Mouse (Mus musculus) hindbrain, embryonic 14.5 days (tissue): ENCODE measurements around the gene Prickle2. TPM values are rescaled to one million over a fixed set of nuclear protein-coding genes. Genes with fewer than 3 reads are reported as not detected.

Experiments
- ATAC-seq: fragments of 200-750 bp; cut with Nextera tagmentation; 2 replicates; pipeline ENCODE4 v1.8.0; 2017; ENCODE audit warnings: moderate number of reproducible peaks, mild to moderate bottlenecking, moderate TSS enrichment, moderate library complexity; ENCODE audit not compliant: low FRiP score
- DNase-seq: peaks from one replicate; pipeline ENCODE4 v3.0.0-alpha.2; 2015; ENCODE audit warnings: low spot score
- H3K27ac ChIP-seq: fragments of 300-500 bp; sonication (generic); 2 replicates; pipeline ENCODE4 v1.5.1; 2014; ENCODE audit warnings: mild to moderate bottlenecking, moderate library complexity
- H3K27me3 ChIP-seq: fragments of 300-500 bp; sonication (generic); 2 replicates; pipeline ENCODE4 v1.6.1; 2014; ENCODE audit warnings: mild to moderate bottlenecking, low read length, mixed read lengths; ENCODE audit not compliant: control insufficient read depth, insufficient read depth
- H3K36me3 ChIP-seq: fragments of 300-500 bp; sonication (generic); replicated peaks from 2 replicates; pipeline ENCODE4 v1.6.1; 2014; ENCODE audit not compliant: control insufficient read depth, insufficient read depth
- H3K4me1 ChIP-seq: fragments of 300-500 bp; sonication (generic); replicated peaks from 2 replicates; pipeline ENCODE4 v1.6.1; 2014; ENCODE audit warnings: antibody characterized with exemption, low read length, mixed read lengths; ENCODE audit not compliant: control insufficient read depth, insufficient read depth
- H3K4me2 ChIP-seq: fragments of 300-500 bp; sonication (generic); replicated peaks from 2 replicates; pipeline ENCODE4 v1.6.1; 2014; ENCODE audit warnings: mild to moderate bottlenecking, moderate library complexity
- H3K4me3 ChIP-seq: fragments of 300-500 bp; sonication (generic); replicated peaks from 2 replicates; pipeline ENCODE4 v1.5.1; 2014; ENCODE audit warnings: mild to moderate bottlenecking, low read length
- H3K9ac ChIP-seq: fragments of 300-500 bp; sonication (generic); 2 replicates; pipeline ENCODE4 v1.6.1; 2014
- H3K9me3 ChIP-seq: fragments of 300-500 bp; sonication (generic); 2 replicates; pipeline ENCODE4 v1.6.1; 2016; ENCODE audit warnings: low read length; ENCODE audit not compliant: control insufficient read depth
- WGBS: fragments of 180-500 bp; shearing (Covaris S2); extraction: QIAGEN DNeasy Blood & Tissue Kit; methylation state at CpG from one replicate; pipeline ENCODE4 v1.1.7; 2014; 5-methylcytosine and 5-hydroxymethylcytosine counted together
- polyA plus RNA-seq: library from polyadenylated mRNA; unstranded; fragments of >200 nt; fragmentation: Nextera tagmentation; extraction: Ambion mirVana; gene quantifications from 2 replicates; pipeline ENCODE4 v1.2.1, GENCODE M21; 2014

Gene Prickle2
- polyA plus RNA-seq, 1 experiment from 2014 or later = 18.6 TPM

GRCm38 (mm10) chr6:92497279-92497678 is 208.7 kb downstream of the Prickle2 start:
- no peak overlapping the region for H3K9ac ChIP-seq
- no peaks in the 10 kb centered on the region for H3K27me3 ChIP-seq
- H3K4me1 ChIP-seq = no peaks in the 10 kb centered on the region
- DNase-seq (no peak), ATAC-seq (no peak)
- 0 out of 2 replicates have a peak overlapping the region, but pooled peaks have one; percentile 1 for H3K27ac ChIP-seq
- no peaks in the 10 kb centered on the region for H3K36me3 ChIP-seq
- no peak overlapping the region for H3K4me3 ChIP-seq
- no peak overlapping the region for H3K4me2 ChIP-seq
- H3K9me3 ChIP-seq = no peaks in the 10 kb centered on the region
- 68% methylated on average over 4 of the region's 4 CpGs for WGBS

GRCm38 (mm10) chr6:92495500-92495899 is 210.5 kb downstream of the Prickle2 start:
- Histone ChIP-seq H3K9me3 (no peaks in the 10 kb centered on the region), H3K9ac (no peak overlapping the region), H3K4me2 (no peak overlapping the region), H3K36me3 (no peaks in the 10 kb centered on the region), H3K27me3 (no peaks in the 10 kb centered on the region), H3K4me1 (no peaks in the 10 kb centered on the region), H3K4me3 (no peak overlapping the region), H3K27ac (no peak overlapping the region)
- DNase-seq = no peak
- 74% methylated on average over 3 of the region's 3 CpGs for WGBS
- ATAC-seq = no peak

GRCm38 (mm10) chr6:92481690-92481956 is 224.3 kb downstream of the Prickle2 start:
- ATAC-seq (no peak), DNase-seq (no peak)
- H3K36me3 ChIP-seq = no peaks in the 10 kb centered on the region
- no peaks in the 10 kb centered on the region for H3K9me3 ChIP-seq
- H3K27me3 ChIP-seq = no peaks in the 10 kb centered on the region
- WGBS = 6% methylated on average over 1 of the region's 1 CpGs
- H3K27ac ChIP-seq = peak overlapping the region; percentile 92
- peak overlapping the region; percentile 46 for H3K4me3 ChIP-seq
- H3K9ac ChIP-seq = peak overlapping the region; percentile 69
- peaks cover 33% of the 10 kb centered on the region for H3K4me1 ChIP-seq
- H3K4me2 ChIP-seq = peak overlapping the region; percentile 67

GRCm38 (mm10) chr6:92480941-92481689 is 224.8 kb downstream of the Prickle2 start:
- peak overlapping the region; percentile 92 for H3K27ac ChIP-seq
- DNase-seq (peak; percentile 79), ATAC-seq (peak; percentile 81)
- no peaks in the 10 kb centered on the region for H3K9me3 ChIP-seq
- peaks cover 33% of the 10 kb centered on the region for H3K4me1 ChIP-seq
- peak overlapping the region; percentile 46 for H3K4me3 ChIP-seq
- H3K4me2 ChIP-seq = peak overlapping the region; percentile 67
- WGBS = under 1% methylated on average over 21 of the region's 21 CpGs
- no peaks in the 10 kb centered on the region for H3K27me3 ChIP-seq
- H3K36me3 ChIP-seq = no peaks in the 10 kb centered on the region
- peak overlapping the region; percentile 69 for H3K9ac ChIP-seq

- Histone ChIP-seq H3K9me3 (no peaks in the 10 kb centered on the region), H3K36me3 (no peaks in the 10 kb centered on the region), H3K4me2 (peak overlapping the region; percentile 67), H3K27ac (0 out of 2 replicates have a peak overlapping the region, but pooled peaks have one; percentile 1), H3K27me3 (no peaks in the 10 kb centered on the region), H3K9ac (peak overlapping the region; percentile 69; the same call in 1 of the 2 replicates), H3K4me3 (peak overlapping the region; percentile 46), H3K4me1 (peaks cover 33% of the 10 kb centered on the region)
- ATAC-seq (no peak), DNase-seq (no peak)
- WGBS = 95% methylated on average over 1 of the region's 1 CpGs
These were observed 227.3 kb downstream of the Prickle2 start for GRCm38 (mm10) chr6:92478612-92479011.

GRCm38 (mm10) chr6:92477621-92478020 is 228.3 kb downstream of the Prickle2 start:
- Histone ChIP-seq H3K27ac (no peak overlapping the region), H3K36me3 (no peaks in the 10 kb centered on the region), H3K4me1 (peaks cover 40% of the 10 kb centered on the region), H3K9me3 (no peaks in the 10 kb centered on the region), H3K4me2 (peak overlapping the region; percentile 67), H3K4me3 (no peak overlapping the region), H3K27me3 (no peaks in the 10 kb centered on the region), H3K9ac (no peak overlapping the region)
- 93% methylated on average over 2 of the region's 2 CpGs for WGBS
- DNase-seq = no peak
- ATAC-seq = no peak

- DNase-seq (no peak), ATAC-seq (no peak)
- no peak overlapping the region for H3K4me3 ChIP-seq
- H3K27me3 ChIP-seq = no peaks in the 10 kb centered on the region
- no peaks in the 10 kb centered on the region for H3K36me3 ChIP-seq
- 78% methylated on average over 4 of the region's 4 CpGs for WGBS
- H3K27ac ChIP-seq = no peak overlapping the region
- peaks cover 40% of the 10 kb centered on the region for H3K4me1 ChIP-seq
- H3K9me3 ChIP-seq = no peaks in the 10 kb centered on the region
- H3K4me2 ChIP-seq = no peak overlapping the region
- no peak overlapping the region for H3K9ac ChIP-seq
These were observed 236.5 kb downstream of the Prickle2 start for GRCm38 (mm10) chr6:92469456-92469855.

GRCm38 (mm10) chr6:92468892-92469291 is 237.1 kb downstream of the Prickle2 start:
- H3K27ac ChIP-seq = no peak overlapping the region
- no peak overlapping the region for H3K4me3 ChIP-seq
- DNase-seq (no peak), ATAC-seq (no peak)
- H3K9me3 ChIP-seq = no peaks in the 10 kb centered on the region
- H3K4me2 ChIP-seq = no peak overlapping the region
- WGBS = 85% methylated on average over 4 of the region's 4 CpGs
- no peaks in the 10 kb centered on the region for H3K36me3 ChIP-seq
- H3K9ac ChIP-seq = no peak overlapping the region
- H3K4me1 ChIP-seq = peaks cover 44% of the 10 kb centered on the region
- H3K27me3 ChIP-seq = no peaks in the 10 kb centered on the region

- no peak overlapping the region for H3K9ac ChIP-seq
- H3K27ac ChIP-seq = peak overlapping the region; percentile 68
- no peak overlapping the region for H3K4me3 ChIP-seq
- no peaks in the 10 kb centered on the region for H3K9me3 ChIP-seq
- peaks cover 44% of the 10 kb centered on the region for H3K4me1 ChIP-seq
- ATAC-seq = no peak
- no peak for DNase-seq
- WGBS = 70% methylated on average over 3 of the region's 3 CpGs
- H3K4me2 ChIP-seq = no peak overlapping the region
- H3K27me3 ChIP-seq = no peaks in the 10 kb centered on the region
- H3K36me3 ChIP-seq = no peaks in the 10 kb centered on the region
These were observed 237.6 kb downstream of the Prickle2 start for GRCm38 (mm10) chr6:92468383-92468791.
